Mouse (Mus musculus) heart, adult 10 weeks (tissue): ENCODE measurements around the gene Gm4871. TPM values are rescaled to one million over a fixed set of nuclear protein-coding genes. Genes with fewer than 3 reads are reported as not detected.

ENCODE experiments used
- polyA plus RNA-seq: library from polyadenylated mRNA; stranded (reverse); fragments of 350-450 nt; fragmentation: Illumina TruSeq; extraction: RNeasy Lipid Tissue Mini Kit (QIAGEN cat#74804); gene quantifications from one replicate; pipeline ENCODE4 v1.2.3, GENCODE M21; 2014; ENCODE audit warnings: low read depth, low replicate concordance

The Gm4871 gene
- polyA plus RNA-seq: not detected

DNA sequence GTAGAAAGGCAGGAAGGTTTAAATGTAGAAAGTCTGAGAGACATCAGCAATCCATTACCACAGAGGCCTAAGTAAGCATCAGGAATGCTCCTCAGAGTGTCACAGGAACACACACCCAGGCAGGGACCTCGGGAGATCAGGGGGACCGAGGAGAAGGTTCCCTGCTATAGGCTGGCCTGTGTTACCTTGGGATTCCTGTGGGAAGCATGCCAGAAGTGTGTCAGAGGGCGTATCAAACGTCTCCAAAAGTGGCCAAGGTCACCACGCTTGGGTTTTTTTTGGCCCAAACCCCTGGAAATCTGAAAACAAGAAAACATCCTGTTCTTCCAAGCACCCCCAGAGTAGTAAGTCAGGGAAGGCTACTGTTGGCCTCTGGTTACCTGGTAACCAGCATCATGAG is at the start of gene Gm4871:
Gene Gm4871, minus strand, starts transcription at position 364 of the 400 bp plus-strand sequence.

GRCm38 (mm10) chr5:145042690-145043089 is 10.1 kb upstream of the Gm4871 start, which contains the start of gene 1700018F24Rik:
1700018F24Rik (plus strand) TSS chr5:145042990.

Other genes starting within 250 kb of the Gm4871 start
- 22.4 TPM for gene Smurf1, start 66.9 kb downstream of the Gm4871 start, polyA plus RNA-seq
- not detected for gene 1700018F24Rik, start 10.2 kb upstream of the Gm4871 start, polyA plus RNA-seq
- 64.2 TPM for gene Arpc1a, start 51.1 kb upstream of the Gm4871 start, polyA plus RNA-seq
- not detected for gene Kpna7, start 51.3 kb upstream of the Gm4871 start, polyA plus RNA-seq
- 77.3 TPM for gene Arpc1b, start 81.5 kb upstream of the Gm4871 start, polyA plus RNA-seq
- gene Pdap1, start 107.5 kb upstream of the Gm4871 start, polyA plus RNA-seq: 67.3 TPM
- 78.3 TPM for gene Bud31, start 107.6 kb upstream of the Gm4871 start, polyA plus RNA-seq
- 17.6 TPM for gene Ptcd1, start 134.4 kb upstream of the Gm4871 start, polyA plus RNA-seq
- gene Cpsf4, start 134.5 kb upstream of the Gm4871 start, polyA plus RNA-seq: 11.3 TPM
- gene Atp5j2, start 159.3 kb upstream of the Gm4871 start, polyA plus RNA-seq: 1,357 TPM
- 6.5 TPM for gene Zkscan14, start 169.1 kb upstream of the Gm4871 start, polyA plus RNA-seq
- gene Zkscan5, start 171.8 kb upstream of the Gm4871 start, polyA plus RNA-seq: 9.9 TPM
- 34.8 TPM for gene Zfp655, start 199.0 kb upstream of the Gm4871 start, polyA plus RNA-seq
- 6.9 TPM for gene Zscan25, start 247.7 kb upstream of the Gm4871 start, polyA plus RNA-seq